Mouse (Mus musculus): ENCODE results near the gene Kif26b.

The Kif26b gene

DNA sequence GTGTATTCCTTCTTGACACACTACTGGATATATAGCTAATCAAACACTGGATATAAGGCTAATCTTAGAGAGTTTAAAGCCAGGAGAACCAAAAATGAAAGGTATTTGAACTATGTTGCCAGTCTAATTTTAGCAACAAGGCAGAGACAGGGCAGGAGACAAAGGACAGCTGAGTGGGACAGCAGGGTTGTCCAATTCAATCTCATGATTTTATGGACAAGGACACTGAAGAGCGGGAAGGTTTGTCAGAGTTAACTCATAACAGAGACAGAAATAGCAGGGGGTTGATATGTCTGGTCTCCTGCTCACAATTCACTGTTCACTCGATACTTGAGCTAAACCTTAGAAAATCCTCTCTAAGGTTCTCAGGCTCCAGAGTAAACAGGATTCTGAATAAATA, 187.5 kb downstream of the Kif26b start:
- no peak for DNase-seq (ENCODE audit: low spot score)

DNA sequence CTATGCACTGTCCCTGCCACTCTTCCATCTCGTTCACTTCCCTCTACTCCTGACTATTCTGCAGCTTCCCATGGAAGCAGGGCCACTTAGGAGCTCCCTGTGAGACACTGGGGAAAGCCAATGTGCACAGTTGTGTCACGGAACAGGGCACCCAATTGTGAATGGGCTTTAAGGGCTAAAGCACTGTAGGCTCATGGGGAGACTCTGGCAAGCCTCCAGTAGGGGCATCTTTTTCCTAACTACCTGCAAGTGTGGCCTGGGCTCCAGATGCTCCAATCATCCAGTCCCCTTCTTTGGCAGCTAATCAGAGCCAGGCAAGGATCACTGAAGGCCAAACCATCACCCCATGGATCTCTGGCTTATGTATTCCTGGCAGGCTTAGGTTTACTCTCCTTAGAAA, 191.9 kb downstream of the Kif26b start:
- DNase-seq (ENCODE audit: low spot score): no peak

DNA sequence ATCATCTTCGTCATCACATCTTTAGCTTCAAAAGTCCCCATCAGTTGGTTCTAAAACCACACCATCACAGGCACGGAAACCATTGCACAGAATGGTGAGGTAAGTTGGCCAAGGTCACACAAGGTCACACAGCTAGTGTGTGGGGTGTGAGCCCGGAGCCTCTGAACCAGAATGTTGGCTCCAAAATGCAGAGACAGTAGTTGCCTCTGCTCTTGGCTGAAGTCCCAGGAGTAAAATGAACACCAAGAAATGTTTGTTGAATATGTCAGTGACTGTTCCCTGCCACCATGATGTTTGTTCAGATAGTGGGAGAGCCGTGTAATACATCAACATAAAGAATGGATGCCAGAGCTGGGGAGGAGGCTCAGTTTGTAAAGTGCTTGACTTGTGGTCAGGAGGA, 193.9 kb downstream of the Kif26b start:
- no peak for DNase-seq (ENCODE audit: low spot score)

DNA sequence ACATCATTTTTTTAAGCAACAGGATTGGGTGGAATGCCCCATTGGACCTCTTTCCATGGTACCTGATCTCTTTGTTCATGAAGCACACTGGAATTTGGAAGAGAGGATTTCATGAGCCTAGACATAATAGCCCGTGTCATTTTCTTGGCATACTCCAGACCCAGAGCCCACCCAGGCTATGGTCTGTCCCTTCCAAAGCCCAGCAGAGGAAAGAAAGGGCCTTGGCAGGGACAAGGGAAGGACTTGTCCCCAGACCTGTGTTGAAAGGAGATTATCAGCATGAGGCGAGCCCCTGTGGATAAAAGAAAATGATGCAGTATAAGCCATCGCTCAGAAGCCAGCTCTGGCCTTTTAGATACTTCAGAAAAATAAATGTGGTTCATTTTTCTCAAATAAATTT, 196.6 kb downstream of the Kif26b start:
- DNase-seq (ENCODE audit: low spot score): no peak

DNA sequence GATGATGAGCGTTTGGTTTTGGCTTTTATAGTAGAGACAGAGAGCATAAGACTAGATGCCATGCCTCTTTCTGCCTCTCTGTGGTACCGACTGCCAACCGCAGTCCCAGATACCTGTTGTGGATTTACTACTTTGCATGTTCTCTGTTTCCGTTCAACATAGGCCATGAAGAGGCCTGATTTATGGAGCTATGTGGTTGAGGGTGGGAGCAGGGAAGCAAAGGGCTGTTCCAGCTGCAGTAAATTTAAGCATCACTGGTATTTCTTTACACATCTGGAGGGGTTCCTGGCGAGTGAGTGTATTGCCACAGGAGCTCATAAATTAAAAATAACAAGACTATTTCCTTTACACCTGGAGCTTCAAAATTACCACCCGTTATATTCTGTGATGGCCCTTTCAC, 199.3 kb downstream of the Kif26b start:
- no peak for DNase-seq (ENCODE audit: low spot score)

DNA sequence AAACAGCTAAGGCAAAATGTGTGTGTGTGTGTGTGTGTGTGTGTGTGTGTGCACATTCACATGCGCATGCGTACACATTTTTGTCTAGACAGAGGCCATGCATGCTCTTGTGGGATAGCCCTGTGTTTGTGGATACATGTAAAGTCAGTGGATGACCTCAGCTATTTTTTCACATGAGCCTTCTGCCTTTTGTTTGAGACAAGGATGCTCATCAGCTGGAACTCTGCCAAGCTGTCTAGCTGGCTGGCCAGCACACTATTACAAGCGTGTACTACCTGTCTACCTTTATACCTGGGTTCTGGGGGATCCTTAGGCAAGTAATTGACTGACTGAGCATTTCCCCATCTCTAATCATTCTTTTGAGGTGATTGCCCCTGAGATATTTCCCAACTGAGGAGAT, 201.3 kb downstream of the Kif26b start:
- no peak for DNase-seq (ENCODE audit: low spot score)

DNA sequence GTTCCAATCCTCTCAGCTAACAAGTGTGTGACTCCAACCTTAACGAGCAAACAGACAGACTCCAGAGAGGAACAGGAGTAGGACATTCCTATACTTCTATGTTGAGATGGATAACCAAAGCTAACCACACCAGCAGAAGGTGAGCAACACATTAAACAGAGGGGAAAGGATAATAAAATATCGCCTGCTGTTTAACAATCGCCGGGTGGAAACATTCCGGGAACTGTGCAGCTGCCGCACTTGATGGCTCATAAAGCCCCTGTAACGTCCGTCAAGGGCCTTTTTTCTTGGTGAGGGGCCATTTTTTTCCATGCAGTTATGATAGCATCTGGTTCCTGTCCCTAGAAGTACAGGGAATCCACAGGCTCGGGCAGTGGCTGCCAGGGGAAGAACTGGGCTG, 204.1 kb downstream of the Kif26b start:
- no peak for DNase-seq (ENCODE audit: low spot score)

DNA sequence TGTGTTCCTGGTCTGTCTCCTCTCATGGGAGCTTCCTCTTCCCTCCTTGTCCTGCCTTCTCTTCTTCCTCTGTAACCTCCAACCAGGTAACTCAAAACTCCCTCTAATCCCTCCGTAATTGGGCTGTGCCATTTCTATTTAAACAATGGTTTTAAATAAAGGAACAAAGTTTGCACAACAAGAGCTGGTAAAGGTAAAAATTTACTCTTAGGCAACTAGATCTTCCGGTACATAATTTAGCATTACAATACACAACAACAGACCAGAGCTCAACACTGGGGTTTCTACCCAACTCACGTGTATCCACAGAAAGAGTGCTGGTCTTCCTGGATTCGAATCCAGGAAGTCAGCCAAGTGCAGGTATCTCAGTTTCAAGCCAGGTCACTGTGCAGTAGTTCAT, 205.7 kb downstream of the Kif26b start:
- no peak for DNase-seq (ENCODE audit: low spot score)

DNA sequence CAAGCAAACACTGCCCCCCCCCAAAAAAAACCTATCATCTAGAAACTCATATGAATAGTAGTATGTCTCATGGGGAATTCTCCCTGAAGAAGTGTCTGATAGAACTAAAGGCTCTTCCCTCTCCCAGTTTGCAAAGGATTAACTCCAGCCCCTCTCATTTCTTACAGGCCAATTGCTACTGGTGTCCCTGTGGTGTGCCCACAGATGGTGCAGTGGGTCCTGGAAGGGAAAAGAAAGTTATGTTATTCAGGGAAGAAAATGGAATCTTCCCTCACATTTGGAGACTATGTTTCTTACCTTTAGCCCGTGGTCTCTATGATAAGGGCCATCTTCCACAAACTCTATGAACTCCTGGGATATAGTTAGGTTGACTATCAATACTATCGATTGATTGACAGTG, 208.0 kb downstream of the Kif26b start:
- DNase-seq (ENCODE audit: low spot score): no peak

DNA sequence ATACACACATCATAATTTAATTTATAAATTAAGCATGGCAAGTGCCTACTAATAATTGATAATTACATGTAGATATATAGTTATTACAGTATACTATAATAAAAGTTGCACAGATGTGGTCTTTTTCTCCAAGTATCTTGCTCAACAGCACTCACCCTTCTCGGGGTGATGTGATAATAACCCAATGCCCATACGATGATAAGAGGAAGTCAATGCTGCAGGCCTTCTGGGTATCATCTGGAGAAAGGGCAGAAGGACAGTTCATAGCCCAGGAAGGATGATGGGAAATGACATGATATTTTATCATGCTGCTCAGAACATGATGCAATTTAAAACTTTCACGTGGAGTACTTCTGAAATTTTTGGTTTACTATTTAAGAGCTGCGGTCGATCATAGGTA, 214.9 kb downstream of the Kif26b start:
- DNase-seq (ENCODE audit: low spot score): no peak

DNA sequence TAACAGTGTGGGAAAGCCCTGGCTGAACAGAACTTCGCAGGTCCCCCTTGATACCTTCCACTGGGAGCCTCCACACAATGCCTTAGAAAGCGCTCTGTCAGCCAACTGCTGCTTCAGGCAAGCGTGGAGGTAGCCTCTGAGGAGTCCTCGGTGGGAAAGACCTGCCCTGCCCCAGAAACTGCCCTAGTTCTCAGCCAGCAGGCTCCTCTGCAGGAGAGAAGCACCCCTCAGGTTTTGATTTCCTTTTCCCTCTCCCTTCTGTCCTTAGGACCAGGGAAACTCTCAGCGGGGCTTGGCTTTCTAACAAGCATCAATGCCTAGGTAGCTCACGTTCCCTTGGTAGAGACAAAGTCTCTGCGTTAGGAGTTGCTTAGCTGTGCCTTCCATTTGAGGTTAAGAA, 215.6 kb downstream of the Kif26b start:
- no peak for DNase-seq (ENCODE audit: low spot score)

DNA sequence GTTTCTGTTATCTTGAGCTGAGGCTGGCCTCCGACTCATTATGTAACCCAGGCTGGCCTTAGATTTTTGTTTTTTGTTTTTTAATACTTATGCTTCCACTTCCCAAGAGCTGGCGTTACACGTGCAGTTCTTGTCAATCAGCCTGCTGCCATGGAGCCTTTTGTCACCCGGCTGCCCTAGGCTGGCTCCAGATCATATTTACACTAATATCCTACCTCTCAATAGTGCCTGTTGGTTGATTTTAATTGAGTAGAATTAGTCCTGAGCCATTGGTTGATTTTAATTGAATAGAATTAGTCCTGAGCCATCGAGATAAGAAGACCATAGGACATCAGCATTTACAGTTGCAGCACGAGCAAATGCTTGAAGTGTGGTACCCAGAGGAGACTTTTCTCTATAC, 216.0 kb downstream of the Kif26b start:
- no peak for DNase-seq (ENCODE audit: low spot score)

DNA sequence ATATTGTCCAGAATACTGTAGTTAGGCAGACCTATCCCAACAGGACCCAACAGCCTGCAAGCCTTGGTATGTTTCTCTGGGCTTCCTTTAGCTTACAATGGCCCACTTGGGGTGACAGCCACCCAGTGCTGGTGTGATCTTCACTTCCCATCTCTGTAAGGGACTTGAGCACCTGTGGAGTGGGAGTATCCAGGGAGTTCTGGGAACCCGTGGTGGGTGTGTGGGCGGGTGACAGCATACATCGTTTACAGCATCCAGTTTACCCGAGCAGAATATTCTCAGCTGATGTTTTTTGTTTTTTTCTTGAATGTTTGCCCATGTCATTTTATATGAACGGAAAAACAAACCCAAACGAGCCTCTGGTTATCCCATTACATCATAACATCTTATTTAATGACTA, 216.5 kb downstream of the Kif26b start:
- no peak for DNase-seq (ENCODE audit: low spot score)

DNA sequence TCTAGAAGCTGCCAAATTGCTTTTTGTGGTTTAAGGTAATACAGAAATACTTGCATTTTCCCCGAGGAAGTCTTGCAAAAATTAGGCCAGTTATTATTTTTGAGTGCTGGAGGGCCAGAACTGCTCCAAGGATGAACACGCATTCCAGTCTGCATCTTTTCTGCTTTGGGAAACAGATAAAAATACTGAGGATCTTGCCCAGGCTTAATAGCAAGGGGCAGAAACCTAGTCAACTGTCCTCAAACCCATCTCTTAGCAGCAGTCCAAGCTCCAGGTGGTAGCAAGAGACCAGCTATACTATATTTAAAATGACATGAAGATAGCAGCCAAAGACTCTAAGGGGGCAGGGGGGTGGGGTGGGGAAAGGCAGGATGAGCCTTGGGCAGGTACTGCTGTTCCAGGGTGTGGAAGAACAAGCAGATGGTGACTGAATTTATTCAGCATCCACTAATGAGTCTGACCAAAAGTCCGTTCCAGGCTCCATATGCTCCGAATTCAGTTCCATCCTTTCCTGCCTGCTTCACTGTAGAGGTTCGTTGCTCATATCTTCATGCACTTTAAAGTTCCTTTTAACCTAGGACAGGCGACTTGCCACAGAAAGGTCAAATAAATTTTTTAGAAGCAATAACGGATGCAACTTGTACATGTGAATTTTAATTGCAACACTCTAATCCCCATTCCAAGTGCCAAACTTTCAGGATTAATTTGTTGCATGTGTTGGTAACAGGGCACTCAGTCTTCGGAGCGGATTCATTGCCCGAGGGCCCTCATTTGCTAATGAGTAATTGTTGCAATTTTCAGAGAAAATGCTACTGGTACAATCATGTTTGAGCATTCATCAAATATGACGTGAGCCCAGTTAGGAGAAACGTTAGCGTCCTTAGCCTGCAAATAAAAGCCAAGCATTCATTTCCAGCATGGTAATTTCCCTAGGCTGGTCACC, 218.6 kb downstream of the Kif26b start:
- DNase-seq (ENCODE audit: low spot score): no peak

DNA sequence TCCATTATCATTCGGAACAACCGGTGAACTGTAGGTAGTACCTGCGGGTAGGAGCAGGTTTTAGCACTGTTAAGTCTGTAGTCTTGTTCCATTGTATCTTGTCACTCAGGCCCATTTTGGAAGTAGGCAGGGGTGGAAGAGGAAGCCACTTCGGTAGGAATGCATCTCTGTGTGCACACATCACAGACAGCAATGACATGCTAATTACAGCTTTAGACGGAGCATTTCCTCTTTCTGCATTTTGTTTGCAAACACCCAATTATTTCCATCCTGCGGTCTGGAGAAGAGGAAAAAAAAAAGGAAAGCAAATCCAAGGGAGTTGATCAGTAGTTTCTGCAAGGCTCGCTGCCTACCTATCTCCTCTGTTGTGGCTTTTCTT, 219.3 kb downstream of the Kif26b start:
- no peak for DNase-seq (ENCODE audit: low spot score)

DNA sequence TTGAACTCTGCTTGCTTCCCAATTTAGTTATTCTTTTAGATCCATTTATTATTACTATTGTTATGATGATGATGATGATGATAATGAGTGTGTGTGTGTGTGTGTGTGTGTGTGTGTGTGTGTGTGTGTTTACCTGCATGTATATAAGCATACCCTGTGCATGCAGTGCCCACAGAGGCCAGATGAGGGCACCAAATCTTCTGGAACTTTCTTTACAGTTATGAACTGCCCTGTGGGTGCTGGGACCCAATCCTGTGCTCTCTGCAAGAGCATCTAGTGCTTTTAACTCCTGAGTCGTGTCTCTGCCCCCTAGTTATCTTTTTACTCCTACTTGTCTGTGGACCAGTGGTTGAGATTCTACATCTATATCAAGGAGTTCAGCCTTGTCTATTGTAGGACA, 219.7 kb downstream of the Kif26b start:
- DNase-seq (ENCODE audit: low spot score): no peak

DNA sequence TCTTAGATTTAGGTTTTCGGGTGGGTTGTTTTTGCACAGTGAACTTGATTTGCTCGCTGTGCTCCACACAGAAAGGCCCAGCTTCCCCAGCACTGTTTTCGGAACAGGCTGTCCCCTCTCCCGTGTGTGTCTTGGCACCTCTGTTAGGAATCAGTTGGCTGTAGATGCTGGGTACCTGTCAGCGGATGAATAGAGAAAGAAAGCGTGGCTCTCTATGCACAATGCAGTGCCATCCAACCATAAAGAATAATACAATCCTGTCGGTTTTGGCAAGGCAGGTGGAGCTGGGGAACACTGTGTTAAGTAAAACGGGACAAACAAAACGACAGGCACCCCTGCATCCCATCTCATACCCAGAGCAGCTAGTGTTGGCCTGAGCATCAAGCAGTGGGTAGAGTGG, 220.9 kb downstream of the Kif26b start:
- DNase-seq (ENCODE audit: low spot score): no peak

DNA sequence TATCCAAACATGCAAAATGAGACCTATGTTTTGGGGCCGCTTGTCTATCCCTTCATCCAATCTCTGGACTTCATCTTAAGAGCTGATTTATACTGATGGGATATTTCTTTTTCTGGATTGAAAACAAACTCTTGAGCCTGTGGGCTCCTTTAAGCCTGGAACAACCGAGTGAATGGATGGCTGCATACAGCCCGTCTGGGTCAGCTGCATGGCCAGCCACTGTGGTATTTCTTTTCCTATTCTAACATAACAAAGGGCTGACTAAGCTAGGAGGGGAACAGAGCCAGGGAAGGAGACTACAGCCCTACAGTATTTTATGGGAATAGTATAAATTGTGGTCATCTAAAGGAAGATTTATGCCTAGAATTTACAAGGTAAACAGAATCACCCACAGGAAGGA, 229.5 kb downstream of the Kif26b start:
- no peak for DNase-seq (ENCODE audit: low spot score)

DNA sequence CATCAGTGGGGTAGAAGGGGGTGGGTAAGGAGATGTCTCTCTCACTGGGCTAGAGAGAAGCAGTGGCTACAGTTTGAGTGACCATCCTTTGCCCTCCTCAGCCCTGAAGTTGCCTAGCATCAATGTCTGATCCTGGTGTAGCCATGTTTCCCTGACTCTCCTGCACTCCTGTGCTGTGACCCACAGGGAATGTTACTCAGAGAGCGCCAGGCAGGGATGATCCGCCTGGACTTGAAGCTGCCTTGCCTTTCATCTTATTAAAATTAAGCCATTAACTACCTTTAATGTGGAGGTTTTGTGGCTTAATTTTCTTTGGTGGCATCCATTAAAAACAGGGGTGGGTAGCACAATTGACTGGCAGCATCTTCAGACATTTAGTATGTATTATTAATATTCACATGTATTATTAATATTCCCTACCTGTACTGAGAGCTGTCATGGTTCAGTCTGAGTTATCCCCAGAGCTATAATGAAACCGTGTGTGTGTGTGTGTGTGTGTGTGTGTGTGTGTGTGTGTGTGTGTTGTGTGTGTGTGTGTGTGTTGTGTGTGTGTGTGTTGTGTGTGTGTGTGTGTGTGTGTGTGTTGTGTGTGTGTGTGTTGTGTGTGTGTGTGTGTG, 233.3 kb downstream of the Kif26b start:
- no peak for DNase-seq (ENCODE audit: low spot score)

DNA sequence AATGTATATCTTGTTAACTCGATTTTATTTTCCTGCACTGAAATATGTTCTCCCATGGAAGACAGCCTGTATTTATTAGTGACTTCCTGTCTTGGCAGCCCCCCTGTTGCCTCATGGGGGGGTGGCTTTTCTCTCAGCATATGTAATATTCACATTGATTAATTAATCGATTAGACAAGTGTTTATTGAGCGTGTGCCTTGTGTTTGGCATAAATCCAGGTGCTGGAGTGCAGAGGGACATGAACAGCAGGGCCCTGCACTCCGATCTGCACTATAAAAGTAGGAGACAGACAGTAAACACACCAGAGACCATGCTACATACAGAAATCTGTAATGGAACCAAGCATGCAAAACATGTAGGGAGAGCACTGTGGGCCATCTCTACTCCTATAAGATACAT, 236.0 kb downstream of the Kif26b start:
- DNase-seq (ENCODE audit: low spot score): no peak

DNA sequence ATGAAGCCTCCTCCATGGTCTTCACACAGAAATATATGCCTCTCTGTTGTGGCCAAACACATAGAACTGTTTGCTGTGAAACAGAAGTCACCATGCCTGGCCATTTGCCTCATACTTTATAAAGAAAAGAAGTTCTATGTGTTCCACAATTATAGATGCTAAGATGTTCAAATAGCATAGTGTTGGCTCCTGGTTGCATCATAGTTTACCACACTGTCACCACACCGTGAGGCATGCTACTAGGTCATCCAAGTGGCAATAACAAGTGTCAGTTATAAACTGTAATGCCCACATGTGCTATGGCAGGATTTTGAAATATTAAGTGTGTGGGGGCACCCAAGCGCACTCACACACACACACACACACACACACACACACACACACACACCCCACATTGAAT, 236.7 kb downstream of the Kif26b start:
- DNase-seq (ENCODE audit: low spot score): no peak

DNA sequence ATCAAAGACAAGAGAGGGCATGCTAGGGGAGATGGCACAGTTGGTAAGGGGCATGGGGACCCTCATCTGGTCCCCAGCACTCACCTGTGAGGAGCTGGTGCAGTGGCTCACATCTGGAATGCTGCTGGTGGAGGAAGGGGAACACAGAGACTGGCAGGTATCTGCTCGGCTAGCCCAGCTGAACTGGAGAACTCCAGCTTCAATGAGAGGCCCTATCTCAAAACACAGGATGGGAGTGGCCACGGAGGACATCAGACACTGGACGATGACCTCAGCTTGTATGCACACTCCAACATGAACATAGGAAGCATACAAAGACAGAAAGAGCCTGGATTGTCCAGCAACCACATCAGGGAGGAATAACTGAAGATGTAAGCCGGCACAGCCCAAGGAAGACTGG, 240.1 kb downstream of the Kif26b start:
- no peak for DNase-seq (ENCODE audit: low spot score)

DNA sequence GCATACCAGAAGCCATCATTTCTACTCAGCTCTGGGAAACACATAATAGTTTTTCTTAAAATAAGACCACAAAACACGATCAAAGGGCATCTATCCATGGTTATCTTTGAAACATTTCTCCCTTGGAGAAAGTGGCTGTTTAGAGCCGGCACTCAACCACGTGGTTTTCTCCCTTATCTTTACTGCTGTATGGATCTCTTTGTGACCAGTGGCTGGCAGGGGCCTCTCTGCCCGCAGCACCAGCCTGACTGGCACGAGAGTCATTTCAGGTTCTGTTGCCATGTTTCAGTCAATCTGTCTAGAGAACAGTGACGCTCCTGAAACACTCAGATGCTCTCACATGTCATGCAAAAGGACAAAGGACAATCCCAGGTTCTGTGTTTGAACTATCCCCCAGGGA, 241.1 kb downstream of the Kif26b start:
- DNase-seq (ENCODE audit: low spot score): no peak
